Mouse (Mus musculus) erythroblast, embryonic 14.5 days (primary cell): ENCODE measurements around the gene Apoc2. TPM values are rescaled to one million over a fixed set of nuclear protein-coding genes. Genes with fewer than 3 reads are reported as not detected.
A peak's percentile ranks its signal among the peaks of the same experiment; 100 is the strongest.

Experiments used
- H3K27me3 ChIP-seq: 2 replicates; pipeline ENCODE4 v1.6.1; 2012; ENCODE audit warnings: inconsistent platforms; ENCODE audit not compliant: control insufficient read depth
- H3K36me3 ChIP-seq: 2 replicates; pipeline ENCODE4 v1.6.1; 2012; ENCODE audit warnings: mild to moderate bottlenecking, inconsistent platforms; ENCODE audit not compliant: control insufficient read depth
- H3K4me1 ChIP-seq: 2 replicates; pipeline ENCODE4 v1.6.1; 2012; ENCODE audit warnings: inconsistent platforms; ENCODE audit not compliant: control insufficient read depth
- H3K4me3 ChIP-seq: replicated peaks from 2 replicates; pipeline ENCODE3; 2012; ENCODE audit warnings: moderate library complexity, mild to moderate bottlenecking, inconsistent platforms
- H3K9me3 ChIP-seq: 2 replicates; pipeline ENCODE4 v1.6.1; 2012; ENCODE audit warnings: low read length, inconsistent platforms, mixed read lengths; ENCODE audit not compliant: control insufficient read depth
- GATA1 ChIP-seq: IDR thresholded peaks from 2 replicates; pipeline ENCODE4 v1.6.1; 2012; ENCODE audit warnings: low read length, inconsistent platforms, mixed read lengths
- TAL1 ChIP-seq: IDR thresholded peaks from 3 replicates; pipeline ENCODE4 v1.6.1; 2012; ENCODE audit warnings: low read length, inconsistent platforms, mixed read lengths
- polyA plus RNA-seq: library from polyadenylated mRNA; stranded (reverse); fragments of >175 nt; gene quantifications from 2 replicates; pipeline ENCODE4 v1.2.3, GENCODE M21; 2012

Apoc2 gene
- polyA plus RNA-seq, 1 experiment = 0.32 TPM

GRCm38 (mm10) chr7:19686521-19686920, 8.8 kb upstream of the Apoc2 start:
- Histone ChIP-seq H3K36me3 (no peaks in the 10 kb centered on the region; the same call in 1 of the 2 replicates), H3K4me3 (no peak overlapping the region), H3K27me3 (no peaks in the 10 kb centered on the region), H3K9me3 (no peaks in the 10 kb centered on the region), H3K4me1 (peaks cover 7% of the 10 kb centered on the region; the same call in 1 of the 2 replicates)
- TF ChIP-seq GATA1 (no peak), TAL1 (no peak)

GRCm38 (mm10) chr7:19685374-19685773, 7.6 kb upstream of the Apoc2 start:
- TF ChIP-seq GATA1 (no peak), TAL1 (no peak)
- H3K27me3 ChIP-seq = no peaks in the 10 kb centered on the region
- no peak overlapping the region for H3K4me3 ChIP-seq
- no peaks in the 10 kb centered on the region; the same call in 1 of the 2 replicates for H3K36me3 ChIP-seq
- no peaks in the 10 kb centered on the region for H3K9me3 ChIP-seq
- peaks cover 10% of the 10 kb centered on the region; the same call in 1 of the 2 replicates for H3K4me1 ChIP-seq

GRCm38 (mm10) chr7:19683771-19684201, 6.0 kb upstream of the Apoc2 start:
- Histone ChIP-seq H3K27me3 (no peaks in the 10 kb centered on the region), H3K36me3 (no peaks in the 10 kb centered on the region), H3K4me1 (peaks cover 10% of the 10 kb centered on the region; the same call in 1 of the 2 replicates), H3K4me3 (no peak overlapping the region), H3K9me3 (no peaks in the 10 kb centered on the region)
- TF ChIP-seq TAL1 = no peak

- TF ChIP-seq TAL1 = no peak
- no peak for TF ChIP-seq GATA1
- H3K4me1 ChIP-seq = peaks cover 10% of the 10 kb centered on the region; the same call in 1 of the 2 replicates
- H3K27me3 ChIP-seq = no peaks in the 10 kb centered on the region
- no peak overlapping the region for H3K4me3 ChIP-seq
- H3K36me3 ChIP-seq = no peaks in the 10 kb centered on the region
- no peaks in the 10 kb centered on the region for H3K9me3 ChIP-seq
These were observed 5.2 kb upstream of the Apoc2 start for GRCm38 (mm10) chr7:19682979-19683378.

- Histone ChIP-seq H3K4me3 (peak within 1 kb of the TSS; percentile 3), H3K9me3 (no peaks in the 10 kb centered on the region), H3K36me3 (no peaks in the 10 kb centered on the region; the same call in 1 of the 2 replicates), H3K4me1 (peaks cover 5% of the 10 kb centered on the region; the same call in 1 of the 2 replicates), H3K27me3 (no peaks in the 10 kb centered on the region)
- TF ChIP-seq TAL1 = no peak
- no peak for TF ChIP-seq GATA1
These were observed 3.5 kb upstream of the Apoc2 start, which contains the start of the genes Gm44805 and Apoc4 for GRCm38 (mm10) chr7:19681202-19681694. Gene Gm44805 (minus strand): TSS chr7:19681423. Gene Apoc4 (minus strand): TSS chr7:19681479.

- peaks cover 5% of the 10 kb centered on the region; the same call in 1 of the 2 replicates for H3K4me1 ChIP-seq
- no peak overlapping the region for H3K4me3 ChIP-seq
- no peaks in the 10 kb centered on the region for H3K27me3 ChIP-seq
- TF ChIP-seq TAL1 = no peak
- TF ChIP-seq GATA1 = no peak
- H3K9me3 ChIP-seq = no peaks in the 10 kb centered on the region
- no peaks in the 10 kb centered on the region; the same call in 1 of the 2 replicates for H3K36me3 ChIP-seq
These were observed 3.0 kb upstream of the Apoc2 start for GRCm38 (mm10) chr7:19680702-19681101.

- no peaks in the 10 kb centered on the region; the same call in 1 of the 2 replicates for H3K36me3 ChIP-seq
- TF ChIP-seq GATA1 = no peak
- no peak for TF ChIP-seq TAL1
- H3K4me3 ChIP-seq = no peak overlapping the region
- H3K4me1 ChIP-seq = peaks cover 5% of the 10 kb centered on the region; the same call in 1 of the 2 replicates
- H3K27me3 ChIP-seq = no peaks in the 10 kb centered on the region
- H3K9me3 ChIP-seq = no peaks in the 10 kb centered on the region
These were observed 1.2 kb upstream of the Apoc2 start for GRCm38 (mm10) chr7:19678901-19679300.

GRCm38 (mm10) chr7:19676662-19677061, 1.1 kb downstream of the Apoc2 start:
- TF ChIP-seq TAL1 (no peak), GATA1 (no peak)
- Histone ChIP-seq H3K4me1 (peaks cover 3% of the 10 kb centered on the region; the same call in 1 of the 2 replicates), H3K9me3 (no peaks in the 10 kb centered on the region), H3K27me3 (no peaks in the 10 kb centered on the region), H3K4me3 (peak overlapping the region; percentile 39), H3K36me3 (no peaks in the 10 kb centered on the region; the same call in 1 of the 2 replicates)

- TF ChIP-seq TAL1 (no peak), GATA1 (no peak)
- H3K4me3 ChIP-seq = peak overlapping the region; percentile 39
These were observed 1.9 kb downstream of the Apoc2 start for GRCm38 (mm10) chr7:19675824-19676223.

More at GRCm38 (mm10) chr7:19675824-19676223, 1.9 kb downstream of the Apoc2 start:
- H3K36me3 ChIP-seq = no peaks in the 10 kb centered on the region; the same call in 1 of the 2 replicates
- no peaks in the 10 kb centered on the region for H3K27me3 ChIP-seq
- no peaks in the 10 kb centered on the region for H3K4me1 ChIP-seq
- H3K9me3 ChIP-seq = no peaks in the 10 kb centered on the region
